In the genomic region with DNA sequence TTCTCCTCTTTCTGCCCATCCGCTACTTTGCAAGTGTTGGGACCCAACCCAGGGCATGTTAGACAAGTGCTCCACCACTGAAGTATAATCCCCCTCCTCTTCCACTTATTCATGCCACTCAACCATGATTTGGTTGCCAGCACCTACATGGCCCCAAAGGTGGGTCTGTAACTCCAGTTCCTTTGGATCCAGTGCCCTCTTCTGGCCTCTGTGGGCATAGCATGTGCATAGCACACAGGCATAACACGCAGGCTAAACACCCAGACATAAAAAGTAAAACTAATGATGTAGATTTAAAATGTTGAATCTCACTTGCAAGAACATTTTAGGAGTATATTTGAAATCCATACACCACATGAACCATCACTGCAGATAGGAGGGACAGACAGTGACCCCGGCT, we compare ENCODE assay signal across 11 mouse cellular contexts.
A peak's percentile ranks its signal among the peaks of the same experiment; 100 is the strongest.
DNase-seq lines count a peak whose midpoint lies in the region; TF ChIP-seq lines count a peak whose summit lies in the region.
"Had no signal": no experiment of that assay in that cellular context is flagged by ENCODE, and none has a peak within 500 bp of the region (broad histone marks: within the 10 kb centered on the region; RNA-seq: fewer than 3 reads in every experiment).

No protein-coding gene starts in this region.

- peak; percentile 88 for DNase-seq in heart, adult 11 months
- no peak for DNase-seq in heart, postnatal 36 days
- no peak for DNase-seq in left cerebral cortex, adult 2 months (ENCODE audit: extremely low spot score in 1 of 2, low spot score in 2 of 2)
- DNase-seq in left cerebral cortex, adult 11 months (ENCODE audit: low spot score): no peak
- DNase-seq in A20 (ENCODE audit: low read depth, low spot score): peak; percentile 13
- no peak for DNase-seq in spleen, adult 12 weeks (ENCODE audit: low spot score)
- DNase-seq in spleen, postnatal 14 days (ENCODE audit: low spot score in 2 of 2): no peak
- DNase-seq: adrenal gland, postnatal 10 days; spleen, adult 18-20 months had no signal

- H3K27ac ChIP-seq in left cerebral cortex, adult 2 months: no peak overlapping the region
- H3K27ac ChIP-seq in brown adipose tissue, adult 24 weeks (replicated peaks; ENCODE audit: low read depth, low read length): peak overlapping the region; percentile 53; the same call in 1 of the 2 replicates
- H3K27ac ChIP-seq: forebrain, embryonic 12.5 days had no signal

- 0 out of 2 replicates have a peak, but pooled peaks cover 4% of the 10 kb centered on the region for H3K4me1 ChIP-seq in brown adipose tissue, adult 24 weeks (ENCODE audit: control insufficient read depth, insufficient read depth, insufficient read length, low read length)

- H3K4me3 ChIP-seq in left cerebral cortex, adult 2 months: no peak overlapping the region
- no peak overlapping the region for H3K4me3 ChIP-seq in brown adipose tissue, adult 24 weeks (ENCODE audit: insufficient read depth, low read depth, low read length)
- H3K4me3 ChIP-seq: forebrain, embryonic 12.5 days had no signal

- intact Hi-C loops in heart, postnatal 36 days (cut with DNase I): loop anchor here (2.0 kb wide), 1 partner anchor 37 kb away; no protein-coding TSS in a partner anchor
- intact Hi-C loops in left cerebral cortex, adult 2 months (cut with DNase I): no loop called here

- peak; percentile 37; the same call in 1 of the 2 replicates for TF ChIP-seq CTCF in left cerebral cortex, adult 2 months (IDR thresholded peaks at IDR 0.05)

Comparison
In these comparisons a context has a peak if more than half of its experiments do, and no peak if none do; other contexts are left out.
1. DNase-seq: peak in heart, adult 11 months (single experiment) and A20 (single experiment); none in heart, postnatal 36 days (0 of 2), left cerebral cortex, adult 2 months (0 of 2), left cerebral cortex, adult 11 months (single experiment), spleen, adult 12 weeks (single experiment) and spleen, postnatal 14 days (0 of 2).